Mouse (Mus musculus) liver, postnatal 0 days (tissue): ENCODE data around the gene Hdx. TPM values are rescaled to one million over a fixed set of nuclear protein-coding genes. Genes with fewer than 3 reads are reported as not detected.

ENCODE experiments used
- ATAC-seq: fragments of 200-750 bp; cut with Nextera tagmentation; 2 replicates; pipeline ENCODE4 v1.8.0; 2017; ENCODE audit warnings: mild to moderate bottlenecking, moderate library complexity
- DNase-seq: peaks from one replicate; pipeline ENCODE4 v3.0.0-alpha.2; 2016
- H3K27ac ChIP-seq: fragments of 300-500 bp; sonication (generic); 2 replicates; pipeline ENCODE4 v1.5.1; 2014; ENCODE audit warnings: antibody characterized with exemption, moderate library complexity, mild to moderate bottlenecking, low read depth
- H3K27me3 ChIP-seq: fragments of 300-500 bp; sonication (generic); 2 replicates; pipeline ENCODE4 v1.6.1; 2014; ENCODE audit warnings: low read length, control low read depth, mixed read lengths; ENCODE audit not compliant: insufficient read depth
- H3K36me3 ChIP-seq: fragments of 300-500 bp; sonication (generic); replicated peaks from 2 replicates; pipeline ENCODE4 v1.6.1; 2014; ENCODE audit warnings: mild to moderate bottlenecking, control low read depth, low read length, moderate library complexity, mixed read lengths; ENCODE audit not compliant: insufficient read depth
- H3K4me1 ChIP-seq: fragments of 300-500 bp; sonication (generic); 2 replicates; pipeline ENCODE4 v1.6.1; 2014; ENCODE audit warnings: antibody characterized with exemption, mild to moderate bottlenecking, control low read depth; ENCODE audit not compliant: insufficient read depth
- H3K4me2 ChIP-seq: fragments of 300-500 bp; sonication (generic); 2 replicates; pipeline ENCODE4 v1.6.1; 2014; ENCODE audit warnings: low read depth, mild to moderate bottlenecking, low read length, moderate library complexity, mixed read lengths
- H3K4me3 ChIP-seq: fragments of 300-500 bp; sonication (generic); 2 replicates; pipeline ENCODE4 v1.5.1; 2014; ENCODE audit warnings: low read depth, low read length
- H3K9ac ChIP-seq: fragments of 300-500 bp; sonication (generic); replicated peaks from 2 replicates; pipeline ENCODE4 v1.6.1; 2014; ENCODE audit warnings: mild to moderate bottlenecking, moderate library complexity
- H3K9me3 ChIP-seq: fragments of 300-500 bp; sonication (generic); 2 replicates; pipeline ENCODE4 v1.6.1; 2016; ENCODE audit warnings: mild to moderate bottlenecking, control low read depth, low read length, mixed read lengths
- CTCF ChIP-seq: sonication (generic); IDR thresholded peaks from 2 replicates; pipeline ENCODE4 v1.5.1; 2016; ENCODE audit warnings: antibody characterized with exemption, low read depth
- EP300 ChIP-seq: IDR thresholded peaks from 2 replicates; pipeline ENCODE4 v1.6.1; 2016; ENCODE audit warnings: antibody characterized with exemption, low read depth, mild to moderate bottlenecking
- WGBS: fragments of 180-500 bp; shearing (Covaris S2); extraction: QIAGEN DNeasy Blood & Tissue Kit; methylation state at CpG from one replicate; pipeline ENCODE4 v1.1.7; 2014; ENCODE audit not compliant: insufficient replicate concordance; 5-methylcytosine and 5-hydroxymethylcytosine counted together
- polyA plus RNA-seq: library from polyadenylated mRNA; unstranded; fragments of >200 nt; fragmentation: Nextera tagmentation; extraction: Ambion mirVana; gene quantifications from 2 replicates; pipeline ENCODE4 v1.2.1, GENCODE M21; 2015

The Hdx gene
- polyA plus RNA-seq, 1 experiment from 2014 or later: 0.05 TPM

DNA sequence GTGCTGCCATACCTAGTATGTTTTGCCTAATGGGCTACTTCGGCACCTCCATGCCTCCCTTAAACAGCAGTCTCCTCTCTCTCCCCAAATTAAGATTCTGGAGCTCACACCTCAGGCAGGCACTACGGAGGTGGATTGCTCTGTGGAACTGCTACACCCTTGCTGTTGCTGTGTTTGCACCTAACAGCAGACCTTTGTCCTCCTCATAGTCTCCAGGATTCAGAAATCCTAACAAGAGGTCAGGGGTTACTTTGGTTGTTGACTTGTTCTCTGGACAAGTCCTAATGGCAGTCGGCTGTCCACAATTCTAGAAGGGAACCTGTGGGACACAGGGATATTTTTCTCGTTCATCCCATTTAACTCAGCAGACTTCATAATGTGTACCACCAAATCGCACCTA is 56.3 kb downstream of the Hdx start:
- no peak for ATAC-seq
- Histone ChIP-seq H3K4me2 (no peak overlapping the region), H3K27me3 (no peaks in the 10 kb centered on the region), H3K4me3 (no peak overlapping the region), H3K36me3 (no peaks in the 10 kb centered on the region), H3K9ac (no peak overlapping the region), H3K4me1 (no peaks in the 10 kb centered on the region), H3K9me3 (no peaks in the 10 kb centered on the region), H3K27ac (no peak overlapping the region)
- WGBS: 73% methylated on average over 5 of the region's 5 CpGs
- no peak for TF ChIP-seq CTCF
- DNase-seq: no peak

DNA sequence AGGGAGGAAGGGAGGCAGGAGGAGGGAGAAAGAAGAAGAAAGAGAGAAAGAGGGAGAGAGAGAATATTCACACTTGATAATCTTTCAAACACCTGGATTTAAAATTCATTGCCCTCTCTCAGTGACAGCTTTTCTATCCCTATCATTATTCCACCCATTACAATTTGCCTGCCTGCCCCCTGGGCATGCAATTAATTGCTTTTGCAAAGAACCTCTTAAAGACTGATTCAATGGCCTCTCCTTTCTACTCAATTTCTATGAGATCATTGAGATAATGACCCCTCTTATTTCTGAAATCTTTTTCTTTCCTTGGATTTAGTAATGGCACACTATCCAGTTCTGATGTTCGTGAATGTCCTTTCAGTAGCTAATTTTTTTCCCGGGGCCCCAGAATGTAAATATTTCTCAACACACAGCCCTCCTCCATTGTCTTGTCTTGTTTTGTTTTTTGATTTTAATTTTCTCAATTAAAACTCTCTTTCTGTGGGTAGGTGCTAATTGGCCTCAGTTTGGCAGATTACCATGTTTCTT is 99.2 kb downstream of the Hdx start:
- no peak overlapping the region for H3K27ac ChIP-seq
- no peak overlapping the region for H3K9ac ChIP-seq
- H3K4me3 ChIP-seq: no peak overlapping the region
- H3K9me3 ChIP-seq: no peaks in the 10 kb centered on the region
- TF ChIP-seq CTCF (no peak), EP300 (no peak)
- ATAC-seq: no peak
- H3K4me2 ChIP-seq: no peak overlapping the region
- WGBS: 73% methylated on average over 2 of the region's 2 CpGs
- H3K27me3 ChIP-seq: no peaks in the 10 kb centered on the region
- no peak for DNase-seq
- H3K4me1 ChIP-seq: no peaks in the 10 kb centered on the region
- no peaks in the 10 kb centered on the region for H3K36me3 ChIP-seq

- WGBS: 69% methylated on average over 4 of the region's 4 CpGs
- Histone ChIP-seq H3K4me3 (no peak overlapping the region), H3K9ac (no peak overlapping the region), H3K4me1 (no peaks in the 10 kb centered on the region), H3K27me3 (no peaks in the 10 kb centered on the region), H3K27ac (no peak overlapping the region), H3K9me3 (no peaks in the 10 kb centered on the region), H3K36me3 (no peaks in the 10 kb centered on the region), H3K4me2 (no peak overlapping the region)
- DNase-seq: no peak
- TF ChIP-seq CTCF: no peak
- TF ChIP-seq EP300: no peak
- ATAC-seq: no peak
Observed at GRCm38 (mm10) chrX:111587616-111588015, 109.3 kb downstream of the Hdx start.

- Histone ChIP-seq H3K9me3 (no peaks in the 10 kb centered on the region), H3K4me1 (no peaks in the 10 kb centered on the region), H3K27ac (no peak overlapping the region), H3K4me2 (no peak overlapping the region), H3K9ac (no peak overlapping the region), H3K4me3 (no peak overlapping the region), H3K27me3 (no peaks in the 10 kb centered on the region), H3K36me3 (no peaks in the 10 kb centered on the region)
- no peak for ATAC-seq
- TF ChIP-seq EP300 (no peak), CTCF (no peak)
- WGBS: 68% methylated on average over 2 of the region's 2 CpGs
- no peak for DNase-seq
Observed at GRCm38 (mm10) chrX:111577044-111577443, 119.8 kb downstream of the Hdx start.

GRCm38 (mm10) chrX:111537859-111538258 is 159.0 kb downstream of the Hdx start, which contains the start of gene Rps6ka6:
TSS of gene Rps6ka6 (minus strand) at chrX:111537959.
- no peak within 1 kb of the TSS for H3K27ac ChIP-seq
- DNase-seq: no peak
- H3K4me1 ChIP-seq: no peaks in the 10 kb centered on the region
- H3K27me3 ChIP-seq: no peaks in the 10 kb centered on the region
- no peaks in the 10 kb centered on the region for H3K36me3 ChIP-seq
- H3K9ac ChIP-seq: no peak within 1 kb of the TSS
- 58% methylated on average over 10 of the region's 10 CpGs for WGBS
- no peak for ATAC-seq
- TF ChIP-seq EP300 (no peak), CTCF (no peak)
- no peak within 1 kb of the TSS for H3K4me3 ChIP-seq
- no peak within 1 kb of the TSS for H3K4me2 ChIP-seq
- H3K9me3 ChIP-seq: no peaks in the 10 kb centered on the region

Other genes starting within 250 kb of the Hdx start
- gene Rps6ka6, start 159.1 kb downstream of the Hdx start, polyA plus RNA-seq: 0.97 and 1.3 TPM in 2 replicates
- not detected in 2 replicates for gene Gm45194, start 194.3 kb upstream of the Hdx start, polyA plus RNA-seq